Mouse (Mus musculus): Measurements from ENCODE around the gene Tmem255b.

GRCm38 (mm10) chr8:13472284-13472683, 37.3 kb downstream of the Tmem255b start:
- TF ChIP-seq POLR2A (IDR thresholded peaks at IDR 0.05; ENCODE audit: insufficient read depth, low read length) (no peak), EP300 (IDR thresholded peaks at IDR 0.05; ENCODE audit: insufficient read depth, low read depth, low read length) (no peak)
